Mouse (Mus musculus) liver, embryonic 14.5 days (tissue): ENCODE measurements around the gene Fbxw11. TPM values are rescaled to one million over a fixed set of nuclear protein-coding genes. Genes with fewer than 3 reads are reported as not detected.

Experiments used
- ATAC-seq: fragments of 200-750 bp; cut with Nextera tagmentation; 2 replicates; pipeline ENCODE4 v1.8.0; 2017; ENCODE audit warnings: moderate number of reproducible peaks, mild to moderate bottlenecking, moderate library complexity; ENCODE audit not compliant: insufficient read depth
- DNase-seq, 3 experiments: peaks; one replicate each; pipeline ENCODE4 v3.0.0-alpha.2; 2012 to 2013; ENCODE audit warnings: low read depth in 3 of 3, low spot score in 3 of 3
- H3K27ac ChIP-seq: fragments of 300-500 bp; sonication (generic); 2 replicates; pipeline ENCODE4 v1.5.1; 2014; ENCODE audit warnings: moderate library complexity, mild to moderate bottlenecking, control low read depth, inconsistent platforms
- H3K27me3 ChIP-seq: fragments of 300-500 bp; sonication (generic); 2 replicates; pipeline ENCODE4 v1.6.1; 2014; ENCODE audit warnings: mild to moderate bottlenecking, low read length, moderate library complexity; ENCODE audit not compliant: control insufficient read depth, insufficient read depth
- H3K36me3 ChIP-seq: fragments of 300-500 bp; sonication (generic); replicated peaks from 2 replicates; pipeline ENCODE4 v1.6.1; 2014; ENCODE audit warnings: low read depth; ENCODE audit not compliant: control insufficient read depth, insufficient read depth
- H3K4me1 ChIP-seq, 2 experiments: fragments of 200-500 bp in 1 of 2; fragments of 300-500 bp in 1 of 2; sonication (generic) in 1 of 2; replicated peaks; 2 replicates each; pipeline ENCODE4 v1.6.1; 2012 to 2014; ENCODE audit warnings: antibody characterized with exemption in 1 of 2, inconsistent platforms in 1 of 2, low read length in 1 of 2; ENCODE audit not compliant: control insufficient read depth in 2 of 2, insufficient read depth in 2 of 2
- H3K4me2 ChIP-seq: fragments of 300-500 bp; sonication (generic); 2 replicates; pipeline ENCODE4 v1.6.1; 2014; ENCODE audit warnings: low read depth, mild to moderate bottlenecking, control low read depth, moderate library complexity
- H3K4me3 ChIP-seq, 2 experiments: fragments of 200-500 bp in 1 of 2; fragments of 300-500 bp in 1 of 2; sonication (generic) in 1 of 2; 2 replicates each; pipeline ENCODE4 v1.5.1; 2012 to 2014; ENCODE audit warnings: low read depth in 2 of 2, low read length in 2 of 2, mild to moderate bottlenecking in 2 of 2, control low read depth in 1 of 2, inconsistent platforms in 1 of 2, moderate library complexity in 1 of 2; ENCODE audit not compliant: insufficient read depth in 1 of 2
- H3K9ac ChIP-seq: fragments of 300-500 bp; sonication (generic); replicated peaks from 2 replicates; pipeline ENCODE4 v1.6.1; 2014; ENCODE audit warnings: mild to moderate bottlenecking, control low read depth, moderate library complexity
- H3K9me3 ChIP-seq: fragments of 300-500 bp; sonication (generic); 2 replicates; pipeline ENCODE4 v1.6.1; 2016; ENCODE audit warnings: low read length, mixed read lengths; ENCODE audit not compliant: control insufficient read depth
- CTCF ChIP-seq: IDR thresholded peaks from 2 replicates; pipeline ENCODE4 v1.5.1; 2016; ENCODE audit warnings: antibody characterized with exemption, low read depth, control low read depth
- EP300 ChIP-seq: IDR thresholded peaks from 2 replicates; pipeline ENCODE4 v1.6.1; 2016; ENCODE audit warnings: antibody characterized with exemption, low read depth
- WGBS: fragments of 180-500 bp; shearing (Covaris S2); extraction: QIAGEN DNeasy Blood & Tissue Kit; methylation state at CpG from one replicate; pipeline ENCODE4 v1.1.7; 2014; ENCODE audit not compliant: insufficient replicate concordance; 5-methylcytosine and 5-hydroxymethylcytosine counted together
- polyA plus RNA-seq, 2 experiments: library from polyadenylated mRNA; depleted of rRNA in 1 of 2; stranded (reverse) in 1 of 2; unstranded in 1 of 2; fragments of >200 nt; fragmentation: Nextera tagmentation in 1 of 2; extraction: Ambion mirVana in 1 of 2; gene quantifications; 2 replicates each; pipeline versions ENCODE4 v1.2.1 to v1.2.3; 2012 to 2014

Fbxw11 gene
- polyA plus RNA-seq, 2 experiments = 10.9 to 13.9 TPM

GRCm38 (mm10) chr11:32707481-32707880 is 65.0 kb downstream of the Fbxw11 start:
- Histone ChIP-seq H3K4me1 (no peaks in the 10 kb centered on the region), H3K9me3 (no peaks in the 10 kb centered on the region), H3K4me3 (no peak overlapping the region), H3K4me2 (no peak overlapping the region), H3K27me3 (no peaks in the 10 kb centered on the region), H3K27ac (no peak overlapping the region), H3K9ac (no peak overlapping the region), H3K36me3 (peaks cover 8% of the 10 kb centered on the region)
- no peak for DNase-seq
- WGBS = 50% methylated on average over 3 of the region's 3 CpGs
- no peak for ATAC-seq
- no peak for TF ChIP-seq EP300
- no peak for TF ChIP-seq CTCF

GRCm38 (mm10) chr11:32708739-32709501 is 66.4 kb downstream of the Fbxw11 start:
- 70% methylated on average over 14 of the region's 14 CpGs for WGBS
- no peak for DNase-seq
- H3K36me3 ChIP-seq = peaks cover 9% of the 10 kb centered on the region
- H3K4me3 ChIP-seq = no peak overlapping the region
- H3K4me1 ChIP-seq = no peaks in the 10 kb centered on the region
- no peak for ATAC-seq
- no peaks in the 10 kb centered on the region for H3K9me3 ChIP-seq
- H3K4me2 ChIP-seq = no peak overlapping the region
- TF ChIP-seq CTCF = no peak
- no peak for TF ChIP-seq EP300
- no peaks in the 10 kb centered on the region for H3K27me3 ChIP-seq
- no peak overlapping the region for H3K27ac ChIP-seq
- no peak overlapping the region for H3K9ac ChIP-seq

- DNase-seq = peak; percentile 17 to 42 (median 28)
- H3K4me2 ChIP-seq = no peak overlapping the region
- no peaks in the 10 kb centered on the region for H3K9me3 ChIP-seq
- H3K36me3 ChIP-seq = peaks cover 9% of the 10 kb centered on the region
- TF ChIP-seq CTCF (peak; percentile 71), EP300 (no peak)
- H3K27me3 ChIP-seq = no peaks in the 10 kb centered on the region
- no peak overlapping the region for H3K27ac ChIP-seq
- H3K4me1 ChIP-seq = no peaks in the 10 kb centered on the region
- no peak for ATAC-seq
- H3K4me3 ChIP-seq = no peak overlapping the region
- 9% methylated on average over 1 of the region's 1 CpGs for WGBS
- no peak overlapping the region for H3K9ac ChIP-seq
Measured at GRCm38 (mm10) chr11:32709563-32709962, 67.0 kb downstream of the Fbxw11 start.

GRCm38 (mm10) chr11:32714230-32714629 is 71.7 kb downstream of the Fbxw11 start:
- 58% methylated on average over 5 of the region's 5 CpGs for WGBS
- DNase-seq (no peak), ATAC-seq (no peak)
- H3K27ac ChIP-seq = no peak overlapping the region
- no peak overlapping the region for H3K9ac ChIP-seq
- TF ChIP-seq CTCF = peak; percentile 48
- no peak for TF ChIP-seq EP300
- H3K36me3 ChIP-seq = peaks cover 9% of the 10 kb centered on the region
- H3K9me3 ChIP-seq = no peaks in the 10 kb centered on the region
- H3K27me3 ChIP-seq = no peaks in the 10 kb centered on the region
- H3K4me1 ChIP-seq = no peaks in the 10 kb centered on the region
- no peak overlapping the region for H3K4me3 ChIP-seq
- H3K4me2 ChIP-seq = no peak overlapping the region

GRCm38 (mm10) chr11:32714896-32715295 is 72.4 kb downstream of the Fbxw11 start:
- ATAC-seq (no peak), DNase-seq (no peak)
- no peaks in the 10 kb centered on the region for H3K9me3 ChIP-seq
- TF ChIP-seq EP300 = no peak
- no peak for TF ChIP-seq CTCF
- H3K27me3 ChIP-seq = no peaks in the 10 kb centered on the region
- H3K27ac ChIP-seq = no peak overlapping the region
- peaks cover 9% of the 10 kb centered on the region for H3K36me3 ChIP-seq
- H3K4me2 ChIP-seq = no peak overlapping the region
- H3K4me1 ChIP-seq = no peaks in the 10 kb centered on the region
- H3K9ac ChIP-seq = no peak overlapping the region
- 80% methylated on average over 2 of the region's 2 CpGs for WGBS
- H3K4me3 ChIP-seq = no peak overlapping the region
